Mouse (Mus musculus): ENCODE measurements around the gene Mcam.

Mcam gene

GRCm38 (mm10) chr9:44137846-44138245 is 3.6 kb downstream of the Mcam start:
- DNase-seq, result no peak

- no peak for DNase-seq
These were observed 7.7 kb downstream of the Mcam start for GRCm38 (mm10) chr9:44141951-44142350.

GRCm38 (mm10) chr9:44143421-44143820 is 9.2 kb downstream of the Mcam start:
- no peak for DNase-seq

- DNase-seq, result no peak
These were observed 9.9 kb downstream of the Mcam start for GRCm38 (mm10) chr9:44144023-44144717.

GRCm38 (mm10) chr9:44144718-44145060 is 10.4 kb downstream of the Mcam start:
- DNase-seq, result peak; percentile 67

- no peak for DNase-seq
These were observed 13.0 kb downstream of the Mcam start for GRCm38 (mm10) chr9:44147290-44147689.

- DNase-seq, result no peak
These were observed 25.6 kb downstream of the Mcam start for GRCm38 (mm10) chr9:44159886-44160285.

- DNase-seq, result no peak
These were observed 34.7 kb downstream of the Mcam start for GRCm38 (mm10) chr9:44168931-44169330.

GRCm38 (mm10) chr9:44170691-44171151 is 36.5 kb downstream of the Mcam start:
- DNase-seq, result no peak

- DNase-seq, result no peak
These were observed 41.3 kb downstream of the Mcam start for GRCm38 (mm10) chr9:44175556-44175955.

GRCm38 (mm10) chr9:44175957-44176356 is 41.7 kb downstream of the Mcam start:
- DNase-seq, result no peak

- DNase-seq, result no peak
These were observed 43.1 kb downstream of the Mcam start for GRCm38 (mm10) chr9:44177405-44177804.

GRCm38 (mm10) chr9:44178389-44178788 is 44.1 kb downstream of the Mcam start:
- no peak for DNase-seq

- no peak for DNase-seq
These were observed 44.5 kb downstream of the Mcam start for GRCm38 (mm10) chr9:44178811-44179210.

- no peak for DNase-seq
These were observed 47.3 kb downstream of the Mcam start for GRCm38 (mm10) chr9:44181537-44181936.

- no peak for DNase-seq
These were observed 48.0 kb downstream of the Mcam start for GRCm38 (mm10) chr9:44182260-44182659.

- no peak for DNase-seq
These were observed 54.0 kb downstream of the Mcam start for GRCm38 (mm10) chr9:44188223-44188622.

- DNase-seq, result no peak
These were observed 56.9 kb downstream of the Mcam start for GRCm38 (mm10) chr9:44191166-44191565.

- no peak for DNase-seq
These were observed 58.0 kb downstream of the Mcam start for GRCm38 (mm10) chr9:44192312-44192711.
